Mouse (Mus musculus) adrenal gland, adult 8-10 months (tissue): ENCODE data around the gene Tbc1d10b. TPM values are rescaled to one million over a fixed set of nuclear protein-coding genes. Genes with fewer than 3 reads are reported as not detected.

Source experiments
- DNase-seq: peaks from one replicate; pipeline ENCODE4 v3.0.0; 2022
- total RNA-seq, 4 experiments: library from RNA; stranded (reverse); gene quantifications; 2 replicates each; pipeline ENCODE4 v1.2.4; 2022

Tbc1d10b gene
- total RNA-seq, 4 experiments from 2014 or later, result 47.9 to 63.7 (median 57.0) TPM

GRCm38 (mm10) chr7:127147901-127148300 lies 60.4 kb downstream of the Tbc1d10b start:
- no peak for DNase-seq

Other genes starting within 250 kb of the Tbc1d10b start
- gene Cdipt, start 232.6 kb downstream of the Tbc1d10b start, total RNA-seq, result 100 to 1,000 TPM in 3 of 4 experiments, 10 to 100 TPM in 1; 99.2 to 107 (median 103) TPM
- gene Cdiptos, start 232.4 kb downstream of the Tbc1d10b start, total RNA-seq, result 1 to 10 TPM in 1 of 4 experiments, under 1 TPM in 3; 0.46 to 1.8 (median 0.71) TPM
- gene Mvp, start 193.8 kb downstream of the Tbc1d10b start, total RNA-seq, result 100 to 1,000 TPM; 117 to 186 (median 125) TPM
- gene Pagr1b, start 192.0 kb downstream of the Tbc1d10b start, total RNA-seq, result 1 to 10 TPM in 1 of 4 experiments, not detected in 3; 1.5 TPM
- 10 to 100 TPM in 3 of 4 experiments, 1 to 10 TPM in 1; 7.5 to 36.1 (median 14.3) TPM for gene Pagr1a, start 191.1 kb downstream of the Tbc1d10b start, total RNA-seq
- gene Gm42742, start 187.4 kb downstream of the Tbc1d10b start, total RNA-seq, result 10 to 100 TPM in 3 of 4 experiments, 1 to 10 TPM in 1; 5.5 to 40.3 (median 28.9) TPM
- gene Prrt2, start 187.3 kb downstream of the Tbc1d10b start, total RNA-seq, result 1 to 10 TPM; 2.4 to 8.7 (median 6.4) TPM
- 100 to 1,000 TPM in 3 of 4 experiments, 10 to 100 TPM in 1; 99.9 to 123 (median 111) TPM for gene Maz, start 181.4 kb downstream of the Tbc1d10b start, total RNA-seq
- 1 to 10 TPM; 1.5 to 3.6 (median 1.8) TPM for gene Kif22, start 166.0 kb downstream of the Tbc1d10b start, total RNA-seq
- not detected for gene Zg16, start 121.1 kb downstream of the Tbc1d10b start, total RNA-seq
- gene AI467606, start 117.1 kb downstream of the Tbc1d10b start, total RNA-seq, result 1 to 10 TPM; 1.4 to 1.8 (median 1.5) TPM
- under 1 TPM; 0.12 to 0.83 (median 0.31) TPM for gene Qprt, start 86.2 kb downstream of the Tbc1d10b start, total RNA-seq
- 1 to 10 TPM; 1.2 to 2.0 (median 1.7) TPM for gene Spn, start 70.6 kb downstream of the Tbc1d10b start, total RNA-seq
- 10 to 100 TPM; 61.9 to 89.2 (median 70.0) TPM for gene Cd2bp2, start 12.4 kb downstream of the Tbc1d10b start, total RNA-seq
- 1 to 10 TPM; 2.8 to 6.2 (median 3.7) TPM for gene Mylpf, start 422 bp upstream of the Tbc1d10b start, total RNA-seq
- 10 to 100 TPM; 11.6 to 19.5 (median 15.0) TPM for gene Zfp553, start 24.6 kb upstream of the Tbc1d10b start, total RNA-seq
- 10 to 100 TPM in 2 of 4 experiments, 1 to 10 TPM in 2; 9.1 to 11.2 (median 10.3) TPM for gene Sept1, start 24.7 kb upstream of the Tbc1d10b start, total RNA-seq
- 10 to 100 TPM; 32.9 to 46.1 (median 39.7) TPM for gene Zfp771, start 35.8 kb upstream of the Tbc1d10b start, total RNA-seq
- gene Dctpp1, start 52.2 kb upstream of the Tbc1d10b start, total RNA-seq, result 10 to 100 TPM; 28.2 to 36.5 (median 31.6) TPM
- gene Sephs2, start 65.6 kb upstream of the Tbc1d10b start, total RNA-seq, result 100 to 1,000 TPM in 1 of 4 experiments, 10 to 100 TPM in 3; 44.5 to 105 (median 76.5) TPM
- 1 to 10 TPM; 1.9 to 3.1 (median 2.7) TPM for gene Itgal, start 87.8 kb upstream of the Tbc1d10b start, total RNA-seq
- 10 to 100 TPM; 25.9 to 29.4 (median 28.0) TPM for gene Zfp768, start 137.1 kb upstream of the Tbc1d10b start, total RNA-seq
- gene Zfp747, start 167.6 kb upstream of the Tbc1d10b start, total RNA-seq, result 10 to 100 TPM; 11.1 to 14.4 (median 12.5) TPM
- 1 to 10 TPM; 4.5 to 6.6 (median 5.9) TPM for gene 9130019O22Rik, start 178.7 kb upstream of the Tbc1d10b start, total RNA-seq
- gene E430018J23Rik, start 185.2 kb upstream of the Tbc1d10b start, total RNA-seq, result 10 to 100 TPM; 10.3 to 12.7 (median 11.4) TPM
- 10 to 100 TPM in 1 of 4 experiments, 1 to 10 TPM in 3; 6.8 to 10.0 (median 8.3) TPM for gene Zfp764, start 198.4 kb upstream of the Tbc1d10b start, total RNA-seq
- gene Zfp688, start 213.6 kb upstream of the Tbc1d10b start, total RNA-seq, result 10 to 100 TPM; 15.5 to 22.0 (median 19.5) TPM
- 1 to 10 TPM; 3.8 to 6.7 (median 4.5) TPM for gene Zfp689, start 240.7 kb upstream of the Tbc1d10b start, total RNA-seq